In genomic region chr6:97457210-97457609, GRCm38 (mm10) we compare ENCODE assay signal across 9 mouse cellular contexts.
A peak's percentile ranks its signal among the peaks of the same experiment; 100 is the strongest.
DNase-seq lines count a peak whose midpoint lies in the region; ATAC-seq and TF ChIP-seq lines count a peak whose summit lies in the region.
"Had no signal": no experiment of that assay in that cellular context is flagged by ENCODE, and none has a peak within 500 bp of the region (broad histone marks: within the 10 kb centered on the region; RNA-seq: fewer than 3 reads in every experiment).

No protein-coding gene starts in this region.

- H3K4me2 ChIP-seq in stomach, embryonic 15.5 days: no peak overlapping the region
- H3K4me2 ChIP-seq in stomach, postnatal 0 days (replicated peaks; ENCODE audit: low read depth): no peak overlapping the region
- peak overlapping the region; percentile 26; the same call in 1 of the 2 replicates for H3K4me2 ChIP-seq in liver, embryonic 13.5 days

- TF ChIP-seq EP300 in stomach, postnatal 0 days (optimal IDR thresholded peaks at IDR 0.05): no peak

- peak; percentile 22 for DNase-seq in adrenal gland, postnatal 10 days
- no peak for DNase-seq in adrenal gland, postnatal 14 days
- DNase-seq in stomach, postnatal 0 days (ENCODE audit: low spot score): no peak
- no peak for DNase-seq in liver, embryonic 13.5 days
- no peak for DNase-seq in T-cell, adult 2 months (ENCODE audit: low spot score)
- no peak for DNase-seq in layer of hippocampus, postnatal 25 days (ENCODE audit: extremely low spot score in 1 of 2, low spot score in 1 of 2)

- peak overlapping the region; percentile 21; the same call in 1 of the 2 replicates for H3K27ac ChIP-seq in stomach, embryonic 15.5 days
- no peak overlapping the region for H3K27ac ChIP-seq in stomach, postnatal 0 days (replicated peaks)
- H3K27ac ChIP-seq in liver, embryonic 13.5 days: peak overlapping the region; percentile 41

- H3K27me3 ChIP-seq in stomach, embryonic 15.5 days (replicated peaks): no peaks in the 10 kb centered on the region
- H3K27me3 ChIP-seq in stomach, postnatal 0 days (ENCODE audit: control insufficient read depth, insufficient read depth, low read length): no peaks in the 10 kb centered on the region
- no peaks in the 10 kb centered on the region for H3K27me3 ChIP-seq in liver, embryonic 13.5 days

- no peak overlapping the region for H3K4me3 ChIP-seq in stomach, embryonic 15.5 days (replicated peaks)
- H3K4me3 ChIP-seq in stomach, postnatal 0 days (ENCODE audit: low read depth, low read length): no peak overlapping the region
- H3K4me3 ChIP-seq in liver, embryonic 13.5 days (replicated peaks): no peak overlapping the region
- H3K4me3 ChIP-seq: erythroblast, embryonic 14.5 days had no signal

- no peak for ATAC-seq in stomach, embryonic 15.5 days (ENCODE audit: insufficient read depth, low FRiP score, low read depth)
- ATAC-seq in stomach, postnatal 0 days (ENCODE audit: low FRiP score, low TSS enrichment): no peak
- ATAC-seq in liver, embryonic 13.5 days (ENCODE audit: low read depth): no peak
- no peak for ATAC-seq in erythroblast, adult 5-6 weeks (replicated peaks; ENCODE audit: low FRiP score, poor library complexity, severe bottlenecking)

- TF ChIP-seq CTCF in stomach, postnatal 0 days (IDR thresholded peaks at IDR 0.05; ENCODE audit: low read depth): no peak

- no peaks in the 10 kb centered on the region for H3K36me3 ChIP-seq in stomach, embryonic 15.5 days
- H3K36me3 ChIP-seq in stomach, postnatal 0 days (ENCODE audit: control insufficient read depth, insufficient read depth, low read length): no peaks in the 10 kb centered on the region
- no peaks in the 10 kb centered on the region for H3K36me3 ChIP-seq in liver, embryonic 13.5 days

- 39% methylated on average over 2 of the region's 2 CpGs for WGBS in stomach, embryonic 15.5 days
- WGBS in stomach, postnatal 0 days: 52% methylated on average over 2 of the region's 2 CpGs
- 11% methylated on average over 2 of the region's 2 CpGs for WGBS in liver, embryonic 13.5 days (ENCODE audit: insufficient replicate concordance)

- no peaks in the 10 kb centered on the region for H3K9me3 ChIP-seq in stomach, embryonic 15.5 days
- no peaks in the 10 kb centered on the region for H3K9me3 ChIP-seq in stomach, postnatal 0 days (ENCODE audit: control insufficient read depth, low read length)
- H3K9me3 ChIP-seq in liver, embryonic 13.5 days (replicated peaks): no peaks in the 10 kb centered on the region

- H3K4me1 ChIP-seq in stomach, embryonic 15.5 days: no peaks in the 10 kb centered on the region
- no peaks in the 10 kb centered on the region for H3K4me1 ChIP-seq in stomach, postnatal 0 days (replicated peaks; ENCODE audit: control insufficient read depth, insufficient read depth)
- no peaks in the 10 kb centered on the region for H3K4me1 ChIP-seq in liver, embryonic 13.5 days (replicated peaks)

- H3K9ac ChIP-seq in stomach, embryonic 15.5 days: no peak overlapping the region
- H3K9ac ChIP-seq in stomach, postnatal 0 days (ENCODE audit: low read length): no peak overlapping the region
- no peak overlapping the region for H3K9ac ChIP-seq in liver, embryonic 13.5 days
